Mouse (Mus musculus): Measurements from ENCODE around the gene Prr11. TPM values are rescaled to one million over a fixed set of nuclear protein-coding genes. Genes with fewer than 3 reads are reported as not detected.

Prr11 gene
- total and polyA plus RNA-seq, 3 experiments, result 8.8 to 47.1 (median 16.6) TPM

DNA sequence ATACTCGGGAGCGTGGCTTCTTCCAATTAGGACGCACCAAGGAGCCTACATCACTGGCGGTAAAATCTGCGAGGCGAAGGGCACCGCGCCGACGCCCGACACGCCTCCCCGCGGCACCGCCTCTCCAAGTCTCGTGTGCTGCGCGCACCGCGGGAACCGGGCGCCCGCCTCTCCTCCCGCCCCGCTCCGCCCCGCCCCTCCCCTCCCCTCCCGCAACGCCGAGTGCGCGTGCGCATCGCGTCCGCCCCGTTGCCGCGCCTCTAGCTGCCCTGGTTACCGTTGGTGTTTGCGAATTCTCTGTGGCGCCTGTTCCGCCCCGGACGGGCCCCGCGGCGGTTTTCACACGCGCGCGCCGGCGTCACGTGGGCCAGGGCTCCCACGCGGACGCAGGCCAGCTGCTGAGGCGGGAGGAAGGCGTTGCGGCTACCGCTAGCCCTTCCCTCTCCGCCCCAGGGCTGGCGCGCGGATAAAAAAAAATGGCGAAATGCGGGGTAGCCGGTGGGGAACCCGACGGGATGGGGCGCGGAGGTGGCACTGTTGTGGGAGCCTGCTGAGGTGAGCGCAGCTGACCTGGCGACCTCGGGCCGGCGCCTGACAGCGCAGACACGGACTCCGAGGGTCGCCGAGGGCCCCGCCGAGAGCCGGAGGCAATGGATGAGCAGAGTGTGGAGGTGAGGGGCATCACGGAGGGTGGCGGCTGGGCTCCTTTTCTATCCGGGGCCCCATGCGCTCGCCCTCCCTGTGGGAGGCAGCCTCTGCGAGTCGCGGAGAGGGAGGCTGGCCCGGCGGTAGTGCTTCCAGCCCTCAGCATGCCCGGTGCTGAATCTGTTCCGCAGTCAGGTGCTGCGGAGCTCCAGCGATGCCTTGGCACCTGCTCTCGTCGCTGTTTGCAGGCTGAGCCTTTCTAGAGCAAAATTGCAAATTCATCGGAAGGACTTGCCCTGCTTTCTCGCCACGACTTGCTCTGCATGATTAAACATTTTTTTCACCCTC, 18.6 kb upstream of the Prr11 start, which contains the start of gene Trim37 (continued):
- no peak for TF ChIP-seq JUN (IDR thresholded peaks at IDR 0.05; ENCODE audit: insufficient read depth, low read depth, low read length)

DNA sequence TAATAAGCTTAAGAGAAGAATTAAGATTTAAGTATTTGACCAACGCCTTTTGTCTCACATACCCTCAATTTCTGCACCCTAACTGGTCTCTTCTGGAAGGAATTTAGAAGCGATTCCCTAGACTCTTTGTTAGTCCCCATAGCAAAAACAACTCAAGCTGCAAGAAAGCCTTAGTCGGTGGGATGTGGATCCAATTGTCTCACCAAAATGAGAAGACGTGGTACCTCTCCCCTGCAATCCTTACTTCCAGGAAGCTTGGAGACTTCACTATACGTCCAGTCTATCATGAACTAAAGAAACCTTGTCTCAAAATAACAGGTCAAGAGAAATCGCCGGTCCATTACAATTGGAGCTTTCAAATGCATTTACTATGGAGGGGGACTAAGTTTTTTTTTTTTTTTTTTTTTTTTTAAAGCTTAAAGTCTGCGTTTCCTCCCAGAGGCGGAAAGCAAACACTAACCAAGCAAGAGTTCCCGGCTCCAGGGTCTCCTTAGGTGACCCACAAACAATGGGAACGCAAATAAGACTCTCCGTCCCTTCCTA, 17.8 kb upstream of the Prr11 start:
- peak overlapping the region; percentile 57 for H3K9ac ChIP-seq (ENCODE audit: insufficient read depth, low read depth)
- in situ Hi-C loops (cut with MboI; ENCODE audit: low pct_ligation_motif_present, low pct_unique_long_range_greater_than_20kb, low sequenced_read_pairs) (no loop called here), dilution Hi-C loops (cut with MboI; ENCODE audit: extremely low pct_ligation_motif_present, extremely low pct_unique_long_range_greater_than_20kb, low sequenced_read_pairs) (no loop called here)
- H3K27ac ChIP-seq (ENCODE audit: insufficient read depth, low read depth), result no peak overlapping the region
- H3K9me3 ChIP-seq (replicated peaks; ENCODE audit: low read length), result no peaks in the 10 kb centered on the region
- H3K4me3 ChIP-seq (replicated peaks in 1 of 3; ENCODE audit: low read depth in 2 of 3, low read length in 2 of 3, poor library complexity in 1 of 3), result peak overlapping the region; percentile 56 to 94 (median 60)
- H3K4me2 ChIP-seq (ENCODE audit: insufficient read depth, low read depth, poor library complexity, severe bottlenecking), result peak overlapping the region; percentile 89
- DNase-seq (ENCODE audit: extremely low read depth), result no peak
- H3K4me1 ChIP-seq (ENCODE audit: control insufficient read depth in 1 of 2, insufficient read depth in 2 of 2), result peaks cover 3 to 28% of the 10 kb centered on the region in 2 experiments
- no peaks in the 10 kb centered on the region for H3K27me3 ChIP-seq (replicated peaks)
- TF ChIP-seq JUND (conservative IDR thresholded peaks at IDR 0.05; ENCODE audit: low read depth, low read length) (no peak), ZMIZ1 (IDR thresholded peaks at IDR 0.05; ENCODE audit: low read depth, low read length) (no peak), CHD1 (IDR thresholded peaks at IDR 0.05; ENCODE audit: low read depth, low read length) (0 out of 2 replicates have a peak, but pooled peaks have one; percentile 67), E2F4 (IDR thresholded peaks at IDR 0.05; ENCODE audit: insufficient replicate concordance, low read depth, low read length) (0 out of 2 replicates have a peak, but pooled peaks have one; percentile 83), MEF2A (IDR thresholded peaks at IDR 0.05; ENCODE audit: borderline replicate concordance, low read depth, low read length) (0 out of 2 replicates have a peak, but pooled peaks have one; percentile 11), TCF12 (IDR thresholded peaks at IDR 0.05; ENCODE audit: low read depth, low read length) (no peak), MAZ (IDR thresholded peaks at IDR 0.05; ENCODE audit: low read depth, low read length) (0 out of 2 replicates have a peak, but pooled peaks have one; percentile 4), TBP (conservative IDR thresholded peaks at IDR 0.05; ENCODE audit: low read depth, low read length) (0 out of 2 replicates have a peak, but pooled peaks have one; percentile 43), POLR2AphosphoS2 (IDR thresholded peaks at IDR 0.05; ENCODE audit: low read depth, low read length) (0 out of 2 replicates have a peak, but pooled peaks have one; percentile 8), ZNF384 (IDR thresholded peaks at IDR 0.05; ENCODE audit: low read depth, low read length) (peak; percentile 94)
- peaks cover 11 to 51% of the 10 kb centered on the region in 2 experiments for H3K36me3 ChIP-seq (replicated peaks in 1 of 2; ENCODE audit: control insufficient read depth in 1 of 2, insufficient read depth in 1 of 2, low read length in 1 of 2)
- peaks cover 11% of the 10 kb centered on the region for H3K79me2 ChIP-seq (replicated peaks; ENCODE audit: control insufficient read depth, extremely low read depth, insufficient read depth, poor library complexity, severe bottlenecking)

DNA sequence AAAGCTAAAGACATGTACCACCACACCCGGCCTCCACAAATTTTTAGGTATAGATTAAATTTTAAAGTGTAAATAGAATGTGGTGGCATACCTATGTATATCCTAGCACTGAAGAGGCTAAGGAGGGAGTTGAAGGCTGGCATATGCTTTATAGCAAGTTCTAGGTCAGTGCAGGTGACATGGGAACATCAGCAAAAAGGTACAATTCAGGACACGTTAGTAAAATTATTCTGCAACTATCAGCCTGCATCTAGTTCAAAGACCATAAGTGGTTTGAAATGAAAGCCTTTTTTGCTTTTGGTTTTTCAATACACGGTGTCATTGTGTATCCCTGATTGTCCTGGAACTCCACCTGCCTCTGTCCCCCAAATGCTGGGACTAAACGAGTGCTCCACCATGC, 17.1 kb upstream of the Prr11 start:
- dilution Hi-C loops (cut with MboI; ENCODE audit: extremely low pct_ligation_motif_present, extremely low pct_unique_long_range_greater_than_20kb, low sequenced_read_pairs), result no loop called here
- no peak for TF ChIP-seq IRF4 (IDR thresholded peaks at IDR 0.05; ENCODE audit: low read depth, low read length)
- no peak for TF ChIP-seq ZKSCAN1 (IDR thresholded peaks at IDR 0.05; ENCODE audit: borderline replicate concordance, low read depth, low read length)
- 0 out of 2 replicates have a peak, but pooled peaks have one; percentile 52 for TF ChIP-seq POLR2AphosphoS2 (IDR thresholded peaks at IDR 0.05; ENCODE audit: low read depth, low read length)
- no peak for TF ChIP-seq MAX (IDR thresholded peaks at IDR 0.05; ENCODE audit: low read length)
- no peak for TF ChIP-seq MAFK (IDR thresholded peaks at IDR 0.05; ENCODE audit: insufficient replicate concordance, low read length)
- no peak for TF ChIP-seq ZNF384 (IDR thresholded peaks at IDR 0.05; ENCODE audit: low read depth, low read length)
- Histone ChIP-seq H3K36me3 (replicated peaks in 1 of 2; ENCODE audit: control insufficient read depth in 1 of 2, insufficient read depth in 1 of 2, low read length in 1 of 2) (peaks cover 18 to 53% of the 10 kb centered on the region in 2 experiments), H3K27ac (ENCODE audit: insufficient read depth, low read depth) (no peak overlapping the region), H3K4me2 (ENCODE audit: insufficient read depth, low read depth, poor library complexity, severe bottlenecking) (no peak overlapping the region), H3K4me1 (ENCODE audit: control insufficient read depth in 1 of 2, insufficient read depth in 2 of 2) (peaks cover 3 to 21% of the 10 kb centered on the region in 2 experiments), H3K4me3 (replicated peaks in 1 of 3; ENCODE audit: low read depth in 2 of 3, low read length in 2 of 3, poor library complexity in 1 of 3) (no peak overlapping the region), H3K9ac (ENCODE audit: insufficient read depth, low read depth) (no peak overlapping the region), H3K79me2 (replicated peaks; ENCODE audit: control insufficient read depth, extremely low read depth, insufficient read depth, poor library complexity, severe bottlenecking) (peaks cover 11% of the 10 kb centered on the region), H3K9me3 (replicated peaks; ENCODE audit: low read length) (no peaks in the 10 kb centered on the region), H3K27me3 (replicated peaks) (no peaks in the 10 kb centered on the region)
- in situ Hi-C loops (cut with MboI; ENCODE audit: low pct_ligation_motif_present, low pct_unique_long_range_greater_than_20kb, low sequenced_read_pairs), result no loop called here
- no peak for DNase-seq (ENCODE audit: extremely low read depth)

Data from CH12.LX (cell line).